Mouse (Mus musculus) ES-Bruce4 (cell line): Measurements from ENCODE around the gene P2rx7. TPM values are rescaled to one million over a fixed set of nuclear protein-coding genes. Genes with fewer than 3 reads are reported as not detected.

ENCODE experiments used
- H3K27ac ChIP-seq: 2 replicates; pipeline ENCODE4 v1.5.1; 2012; ENCODE audit warnings: low read length, inconsistent platforms; ENCODE audit not compliant: insufficient read depth
- H3K27me3 ChIP-seq: 2 replicates; pipeline ENCODE4 v1.6.1; 2012; ENCODE audit warnings: mild to moderate bottlenecking, low read length, inconsistent platforms; ENCODE audit not compliant: control insufficient read depth, poor library complexity, insufficient read depth, severe bottlenecking
- H3K36me3 ChIP-seq: 2 replicates; pipeline ENCODE4 v1.6.1; 2012; ENCODE audit warnings: inconsistent platforms, mild to moderate bottlenecking, low read length, moderate library complexity; ENCODE audit not compliant: control insufficient read depth, poor library complexity, insufficient read depth, severe bottlenecking
- H3K4me1 ChIP-seq: one replicate; pipeline ENCODE4 v1.8.1; 2011; ENCODE audit warnings: low read length; ENCODE audit not compliant: control insufficient read depth, insufficient read depth
- H3K4me3 ChIP-seq: 2 replicates; pipeline ENCODE4 v1.5.1; 2011; ENCODE audit warnings: low read depth, mild to moderate bottlenecking, low read length
- H3K9ac ChIP-seq: 2 replicates; pipeline ENCODE4 v1.6.1; 2012; ENCODE audit warnings: low read depth, mild to moderate bottlenecking, inconsistent platforms; ENCODE audit not compliant: poor library complexity, severe bottlenecking
- H3K9me3 ChIP-seq: replicated peaks from 2 replicates; pipeline ENCODE4 v1.6.1; 2012; ENCODE audit warnings: mild to moderate bottlenecking, low read length, inconsistent platforms; ENCODE audit not compliant: control insufficient read depth, poor library complexity, insufficient read depth, severe bottlenecking
- CTCF ChIP-seq: IDR thresholded peaks from one replicate; pipeline ENCODE4 v1.8.1; 2011; ENCODE audit warnings: low read depth, low read length
- EP300 ChIP-seq: IDR thresholded peaks from 2 replicates; pipeline ENCODE4 v1.6.1; 2011; ENCODE audit warnings: low read depth, low read length; ENCODE audit not compliant: insufficient read depth
- POLR2A ChIP-seq: IDR thresholded peaks from one replicate; pipeline ENCODE4 v1.8.1; 2011; ENCODE audit warnings: low read length; ENCODE audit not compliant: insufficient read depth
- polyA plus RNA-seq: library from polyadenylated mRNA; stranded (reverse); fragments of >200 nt; gene quantifications from 2 replicates; pipeline ENCODE4 v1.2.4, GENCODE M21; 2011; ENCODE audit warnings: low read depth; ENCODE audit not compliant: missing spikeins, insufficient read depth, insufficient read length

Gene P2rx7
- polyA plus RNA-seq, 1 experiment = 2.7 TPM

DNA sequence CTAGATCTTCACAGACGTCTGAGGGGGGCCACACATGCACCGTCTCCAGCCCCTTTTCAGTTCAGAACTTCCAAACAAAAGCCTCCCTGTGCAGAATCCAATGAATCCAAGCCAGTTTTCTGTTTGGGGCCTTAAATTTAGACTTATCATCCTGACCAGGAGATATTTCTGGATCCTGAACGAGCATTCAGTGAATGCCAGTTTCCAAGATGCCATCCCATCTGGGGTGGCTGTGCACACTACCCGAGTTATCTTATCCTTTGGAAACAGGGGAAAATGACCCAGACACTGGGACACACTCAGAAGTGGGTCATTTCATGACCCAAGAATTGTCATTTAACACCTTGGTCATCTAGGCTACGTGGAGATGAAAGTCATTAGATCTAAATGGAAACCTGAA, 26.0 kb upstream of the P2rx7 start:
- no peaks in the 10 kb centered on the region for H3K4me1 ChIP-seq
- H3K9ac ChIP-seq = no peak overlapping the region
- H3K27me3 ChIP-seq = no peaks in the 10 kb centered on the region
- no peaks in the 10 kb centered on the region for H3K36me3 ChIP-seq
- H3K4me3 ChIP-seq = no peak overlapping the region
- TF ChIP-seq CTCF (no peak), EP300 (no peak), POLR2A (no peak)
- H3K9me3 ChIP-seq = no peaks in the 10 kb centered on the region
- H3K27ac ChIP-seq = no peak overlapping the region

GRCm38 (mm10) chr5:122619686-122620296, 23.9 kb upstream of the P2rx7 start:
- no peak overlapping the region for H3K27ac ChIP-seq
- H3K4me3 ChIP-seq = no peak overlapping the region
- TF ChIP-seq EP300 (no peak), CTCF (no peak), POLR2A (no peak)
- no peaks in the 10 kb centered on the region for H3K27me3 ChIP-seq
- no peak overlapping the region for H3K9ac ChIP-seq
- H3K9me3 ChIP-seq = no peaks in the 10 kb centered on the region
- no peaks in the 10 kb centered on the region for H3K4me1 ChIP-seq
- no peaks in the 10 kb centered on the region for H3K36me3 ChIP-seq

DNA sequence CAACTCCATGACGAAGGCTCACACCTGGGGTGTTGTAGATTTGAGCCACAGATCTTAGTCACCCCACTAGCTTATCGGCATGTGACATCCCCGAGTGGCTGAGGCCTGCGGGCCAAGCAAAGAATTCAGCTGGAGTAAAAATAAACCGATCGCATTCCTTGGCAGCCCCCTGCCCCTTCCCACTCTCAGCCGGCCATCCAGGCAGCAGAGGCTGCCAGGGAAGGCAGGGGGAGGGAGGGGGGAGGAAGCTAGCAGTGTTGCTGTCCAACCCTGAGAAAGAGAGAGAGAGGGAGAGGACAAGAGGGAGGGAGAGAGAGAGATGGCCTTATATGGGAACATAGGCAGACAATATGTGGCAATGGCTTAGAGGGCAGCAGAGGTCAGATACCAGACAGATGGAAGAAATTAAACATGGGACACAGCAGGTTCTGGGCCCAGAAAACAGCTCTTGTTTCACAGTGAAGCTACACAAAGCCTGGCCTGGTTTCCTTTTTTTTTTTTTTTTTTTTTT, 22.3 kb upstream of the P2rx7 start:
- H3K27ac ChIP-seq = no peak overlapping the region
- H3K4me1 ChIP-seq = peaks cover 2% of the 10 kb centered on the region
- no peak for TF ChIP-seq CTCF
- TF ChIP-seq EP300 = no peak
- no peak for TF ChIP-seq POLR2A
- no peaks in the 10 kb centered on the region for H3K36me3 ChIP-seq
- H3K9me3 ChIP-seq = no peaks in the 10 kb centered on the region
- H3K9ac ChIP-seq = no peak overlapping the region
- no peaks in the 10 kb centered on the region for H3K27me3 ChIP-seq
- no peak overlapping the region for H3K4me3 ChIP-seq

- no peaks in the 10 kb centered on the region for H3K27me3 ChIP-seq
- H3K9me3 ChIP-seq = no peaks in the 10 kb centered on the region
- no peak overlapping the region for H3K9ac ChIP-seq
- H3K27ac ChIP-seq = no peak overlapping the region
- no peaks in the 10 kb centered on the region for H3K36me3 ChIP-seq
- H3K4me1 ChIP-seq = peaks cover 2% of the 10 kb centered on the region
- no peak overlapping the region for H3K4me3 ChIP-seq
- TF ChIP-seq EP300 = no peak
- no peak for TF ChIP-seq CTCF
- TF ChIP-seq POLR2A = no peak
Observed at GRCm38 (mm10) chr5:122622526-122622925, 21.2 kb upstream of the P2rx7 start.

GRCm38 (mm10) chr5:122623861-122624260, 19.9 kb upstream of the P2rx7 start:
- H3K9ac ChIP-seq = no peak overlapping the region
- H3K27ac ChIP-seq = no peak overlapping the region
- peaks cover 2% of the 10 kb centered on the region for H3K4me1 ChIP-seq
- TF ChIP-seq EP300 (no peak), CTCF (no peak), POLR2A (no peak)
- H3K27me3 ChIP-seq = no peaks in the 10 kb centered on the region
- no peak overlapping the region for H3K4me3 ChIP-seq
- no peaks in the 10 kb centered on the region for H3K9me3 ChIP-seq
- no peaks in the 10 kb centered on the region for H3K36me3 ChIP-seq

GRCm38 (mm10) chr5:122624952-122625479, 18.7 kb upstream of the P2rx7 start:
- H3K9ac ChIP-seq = no peak overlapping the region
- H3K27me3 ChIP-seq = no peaks in the 10 kb centered on the region
- TF ChIP-seq CTCF = no peak
- no peak for TF ChIP-seq EP300
- TF ChIP-seq POLR2A = no peak
- peaks cover 2% of the 10 kb centered on the region for H3K4me1 ChIP-seq
- no peaks in the 10 kb centered on the region for H3K9me3 ChIP-seq
- no peaks in the 10 kb centered on the region for H3K36me3 ChIP-seq
- H3K27ac ChIP-seq = no peak overlapping the region
- peak overlapping the region; percentile 47 for H3K4me3 ChIP-seq
